Mouse (Mus musculus) embryonic fibroblast, embryonic 13.5 days (primary cell): ENCODE measurements around the gene 2510009E07Rik.
"Not testable (repeated sequence)": the region's sequence is repeated elsewhere in the genome, so short reads cannot be mapped to it uniquely, and the experiment has no call there.

Experiments
- CTCF ChIP-seq: IDR thresholded peaks from 2 replicates; pipeline ENCODE4 v1.5.1; 2011; ENCODE audit warnings: mild to moderate bottlenecking, control low read depth, low read length, moderate library complexity, borderline replicate concordance; ENCODE audit not compliant: insufficient read depth
- POLR2A ChIP-seq: IDR thresholded peaks from 2 replicates; pipeline ENCODE4 v1.6.1; 2011; ENCODE audit warnings: low read depth, mild to moderate bottlenecking, control low read depth, low read length, moderate library complexity

DNA sequence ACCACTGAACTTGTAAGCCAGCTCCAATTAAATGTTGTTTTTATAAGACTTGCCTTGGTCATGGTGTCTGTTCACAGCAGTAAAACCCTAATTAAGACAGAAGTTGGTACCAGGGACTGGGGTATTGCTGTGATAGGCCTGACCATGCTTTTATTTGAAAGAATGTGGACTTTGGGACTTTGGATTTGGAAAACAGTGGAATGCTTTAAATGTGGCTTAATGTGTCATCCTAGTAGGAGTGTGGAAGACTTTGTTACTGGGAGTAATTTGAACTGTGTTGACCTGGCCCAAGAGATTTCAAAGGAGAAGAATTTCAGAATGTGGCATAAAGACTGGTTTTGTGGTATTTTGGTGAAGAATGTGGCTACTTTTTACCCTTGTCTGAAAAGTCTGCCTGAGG, 21.4 kb downstream of the 2510009E07Rik start:
- not testable (repeated sequence) for TF ChIP-seq CTCF, POLR2A
